Mouse (Mus musculus): ENCODE results near the gene Zfp385a.

Zfp385a gene

DNA sequence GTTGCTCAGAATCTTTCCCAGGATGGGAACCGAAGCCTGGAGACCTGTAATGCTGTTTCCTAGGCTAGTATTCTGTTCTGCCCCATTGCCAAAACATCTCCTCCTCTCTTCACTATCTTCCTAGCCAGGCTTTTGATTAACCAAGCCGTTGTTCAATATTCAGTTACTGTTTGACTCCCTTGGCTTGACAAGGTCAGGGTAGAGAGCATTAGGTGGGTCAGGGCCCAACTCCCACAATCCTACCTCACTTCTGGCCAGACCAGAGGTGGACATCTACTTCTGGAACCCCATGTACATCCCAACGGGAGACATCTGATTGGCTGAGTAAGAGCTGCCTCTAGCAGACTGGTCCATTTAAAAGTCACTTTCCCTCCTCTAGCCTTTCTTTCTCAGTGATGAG lies 23.1 kb upstream of the Zfp385a start:
- DNase-seq: no peak

DNA sequence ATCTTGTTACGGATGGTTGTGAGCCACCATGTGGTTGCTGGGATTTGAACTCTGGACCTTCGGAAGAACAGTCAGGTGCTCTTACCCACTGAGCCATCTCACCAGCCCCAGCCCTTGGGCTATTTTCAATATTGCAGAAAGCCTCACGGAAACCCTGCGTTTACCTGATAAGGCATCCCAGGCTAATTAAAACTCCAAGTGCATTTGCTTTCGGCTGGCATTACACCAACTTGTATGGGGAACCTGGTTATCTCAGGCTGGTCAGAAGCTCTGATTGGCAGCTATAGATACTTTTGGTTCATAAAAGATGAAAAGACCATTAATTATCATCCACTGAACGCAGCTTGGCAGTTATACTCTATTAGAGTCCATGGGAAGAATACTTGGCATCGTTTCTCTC lies 22.4 kb upstream of the Zfp385a start:
- no peak for DNase-seq

DNA sequence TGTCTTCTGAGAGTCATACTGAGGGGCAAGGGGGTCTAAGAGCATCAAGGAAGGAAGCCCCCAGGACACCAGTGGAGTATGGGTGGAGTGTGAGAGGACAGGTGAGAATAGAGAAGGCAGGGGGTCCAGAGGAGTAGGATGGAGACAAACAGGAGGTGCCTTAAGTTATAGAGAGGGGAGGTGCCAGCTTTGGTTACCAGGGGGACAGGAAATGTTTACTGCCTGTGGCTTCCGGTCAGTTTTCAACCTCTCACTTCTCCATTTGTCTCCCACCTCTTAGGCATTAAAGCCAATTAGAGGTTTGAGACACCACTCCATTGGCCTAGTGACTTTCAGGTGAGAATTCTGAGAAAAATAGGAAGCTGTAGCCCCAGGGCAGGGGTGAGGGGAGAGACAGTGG lies 21.4 kb upstream of the Zfp385a start:
- DNase-seq: no peak

DNA sequence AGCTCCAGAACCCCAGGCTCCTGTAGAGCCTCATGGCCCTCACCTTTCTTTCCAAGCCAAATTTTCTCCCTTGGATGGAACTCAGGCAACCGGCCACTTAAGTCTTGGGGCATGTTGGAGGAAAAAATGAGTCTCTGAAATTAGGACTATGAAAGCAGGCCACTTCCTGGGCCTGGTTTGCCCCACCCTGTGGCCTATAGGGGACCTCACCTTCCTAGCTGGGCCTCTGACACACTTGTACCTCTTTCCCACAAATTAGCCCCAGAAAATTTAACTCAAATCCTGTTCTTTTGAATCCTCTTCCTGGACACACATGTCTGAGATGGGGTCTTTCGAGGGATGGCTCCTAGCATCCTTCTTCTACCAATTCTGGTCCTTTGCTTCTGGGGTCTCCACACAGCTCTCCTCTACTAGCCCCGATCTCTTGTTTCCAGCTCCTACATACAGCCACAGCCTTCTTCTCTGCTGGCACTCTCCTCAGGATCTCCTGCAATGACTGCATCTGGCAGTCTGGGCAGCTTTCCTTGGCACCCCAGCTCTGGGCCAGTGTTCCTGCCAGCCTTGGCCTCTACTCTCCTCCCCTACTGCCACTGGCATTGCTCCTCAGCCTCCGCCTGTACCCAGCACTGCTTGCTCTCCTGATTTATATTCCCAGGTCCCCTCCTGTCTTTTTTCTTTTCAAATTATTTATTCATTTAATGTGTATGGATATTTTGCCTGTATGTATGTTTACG lies 20.1 kb upstream of the Zfp385a start:
- DNase-seq: peak; percentile 95 to 97

DNA sequence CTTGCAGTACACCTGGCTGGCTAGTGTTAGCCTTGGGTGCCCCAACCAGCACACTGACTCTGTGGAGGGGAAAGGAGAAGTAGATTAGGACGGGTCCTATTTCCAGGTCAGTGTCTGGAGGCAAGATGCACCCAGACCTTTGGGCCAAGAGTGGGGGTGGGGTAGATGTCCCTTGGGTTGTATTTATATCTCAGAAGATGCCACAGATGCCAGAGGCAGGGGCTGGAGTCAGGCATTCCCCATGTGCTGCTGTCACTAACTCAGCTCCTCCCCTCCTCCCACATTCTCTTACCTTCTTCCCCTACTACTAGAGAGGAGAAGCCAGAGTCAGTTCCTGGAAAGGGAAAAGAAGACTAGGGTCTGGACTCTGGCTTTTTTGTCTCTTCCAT lies 19.2 kb upstream of the Zfp385a start:
- peak in 1 of 2 experiments; percentile 46 for DNase-seq

DNA sequence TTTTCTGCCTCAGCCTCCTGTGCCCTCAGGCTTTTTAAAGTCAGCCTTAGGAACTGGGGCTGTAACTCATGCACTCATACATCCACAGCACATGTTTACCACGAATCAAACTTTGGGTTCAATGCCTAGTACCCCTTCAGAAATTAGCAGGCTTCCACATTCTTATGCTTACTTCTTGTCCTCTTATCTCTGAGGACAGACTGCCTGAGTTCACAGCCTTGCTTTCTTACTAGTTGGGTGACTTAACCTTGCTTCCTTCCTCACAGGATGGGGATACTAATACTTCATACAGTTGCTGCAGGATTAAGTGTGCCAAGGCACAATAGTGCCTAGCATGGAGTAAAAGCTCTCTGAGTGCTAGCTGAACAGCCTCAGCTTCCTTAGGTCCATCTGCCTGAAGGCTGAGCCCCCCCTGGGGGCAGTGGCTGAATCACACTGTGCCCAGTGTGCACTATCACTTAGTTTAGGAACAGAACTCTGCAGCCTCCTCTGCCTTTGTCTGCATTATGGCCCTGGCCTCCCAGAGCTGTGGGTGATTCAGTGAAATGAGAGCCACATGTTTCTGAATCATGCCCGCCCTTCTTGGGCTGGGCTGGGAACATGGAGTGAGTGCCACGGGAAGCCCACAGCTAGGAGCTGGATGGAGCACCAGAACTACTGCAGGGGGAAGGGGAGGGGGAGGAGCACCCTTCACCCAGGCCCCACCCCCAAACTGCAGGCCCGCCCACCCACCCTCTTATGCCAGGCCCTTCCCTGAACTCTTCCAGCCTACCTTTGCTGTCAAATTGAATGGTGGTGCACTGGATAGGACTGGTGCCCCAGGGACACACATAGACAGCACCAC lies 18.6 kb upstream of the Zfp385a start:
- DNase-seq: peak in 1 of 2 experiments; percentile 30

DNA sequence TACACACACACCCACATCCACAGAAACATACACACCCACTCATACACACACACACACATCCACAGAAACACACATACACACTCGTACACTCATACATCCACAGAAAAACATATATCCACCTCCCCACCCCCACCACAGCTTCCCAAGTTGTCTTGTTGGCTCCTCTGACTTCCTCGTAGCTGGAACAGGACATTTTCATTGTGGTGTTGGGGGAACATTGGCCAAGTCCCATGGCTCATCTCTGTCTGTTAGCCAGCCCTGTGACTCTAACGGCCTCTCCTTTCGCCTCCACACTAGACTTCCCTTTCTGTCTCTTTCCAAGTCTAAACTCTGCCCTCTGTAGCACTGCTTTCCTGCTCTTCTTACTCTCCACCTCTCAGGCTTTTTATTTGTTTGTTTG lies 17.9 kb upstream of the Zfp385a start:
- DNase-seq: peak in 1 of 2 experiments; percentile 29

DNA sequence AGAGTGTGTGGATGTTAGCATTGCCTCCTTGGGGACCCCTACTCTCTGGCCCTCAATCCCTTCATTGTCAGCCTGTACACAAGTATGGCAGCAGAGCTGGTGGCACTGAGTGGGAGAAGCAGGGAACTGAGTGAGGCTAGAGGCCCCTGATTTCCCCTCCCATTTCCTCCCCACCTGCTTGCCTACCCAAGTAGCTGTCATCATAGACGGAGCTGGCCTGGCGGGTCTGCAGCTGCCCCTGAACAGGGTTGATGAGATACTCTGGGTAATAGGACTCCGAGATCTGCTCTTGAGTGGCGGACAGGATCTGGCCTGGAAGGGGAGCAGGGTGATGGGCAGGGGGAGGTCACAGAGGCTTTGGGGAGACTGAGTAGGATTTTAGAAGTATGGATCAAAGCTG lies 16.2 kb upstream of the Zfp385a start:
- no peak for DNase-seq

DNA sequence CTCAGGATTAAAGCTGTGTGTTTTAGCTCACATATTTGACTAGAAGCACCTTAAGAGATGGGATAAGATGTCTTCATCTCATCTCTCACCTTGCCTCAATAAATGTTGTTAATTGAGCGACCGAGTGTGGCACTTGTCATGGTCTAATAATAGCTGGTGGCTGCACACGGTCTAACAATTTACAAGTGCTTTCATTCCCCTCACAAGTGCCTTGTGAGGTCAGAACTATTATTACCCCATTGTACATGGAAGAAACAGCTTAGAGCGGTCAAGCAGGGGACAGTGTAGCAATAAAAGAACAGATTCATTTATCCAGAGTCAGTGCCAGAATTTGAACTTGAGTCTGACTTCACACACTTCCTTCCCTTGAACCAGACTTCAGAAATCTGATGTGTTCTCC lies 15.5 kb upstream of the Zfp385a start:
- DNase-seq: no peak

DNA sequence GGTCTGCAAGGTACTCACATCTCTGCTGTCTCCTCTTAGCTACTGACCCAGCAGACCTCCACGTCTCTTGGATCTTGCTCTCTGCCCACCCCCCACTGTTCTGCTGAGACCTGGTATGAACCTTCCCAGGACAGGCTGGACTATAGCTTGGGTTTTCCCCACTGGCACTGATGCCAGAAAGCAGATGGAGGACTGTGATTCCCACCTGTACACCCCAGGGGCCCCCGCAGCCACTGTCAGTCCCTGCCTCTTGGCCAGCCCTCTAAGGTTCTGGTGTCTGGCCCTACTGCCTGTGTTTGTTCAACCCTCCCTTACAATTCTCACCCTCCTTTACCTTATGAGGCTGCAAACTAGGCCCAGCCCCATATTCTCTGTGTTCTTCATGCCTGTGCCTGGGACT lies 14.8 kb upstream of the Zfp385a start:
- peak; percentile 78 to 86 for DNase-seq

DNA sequence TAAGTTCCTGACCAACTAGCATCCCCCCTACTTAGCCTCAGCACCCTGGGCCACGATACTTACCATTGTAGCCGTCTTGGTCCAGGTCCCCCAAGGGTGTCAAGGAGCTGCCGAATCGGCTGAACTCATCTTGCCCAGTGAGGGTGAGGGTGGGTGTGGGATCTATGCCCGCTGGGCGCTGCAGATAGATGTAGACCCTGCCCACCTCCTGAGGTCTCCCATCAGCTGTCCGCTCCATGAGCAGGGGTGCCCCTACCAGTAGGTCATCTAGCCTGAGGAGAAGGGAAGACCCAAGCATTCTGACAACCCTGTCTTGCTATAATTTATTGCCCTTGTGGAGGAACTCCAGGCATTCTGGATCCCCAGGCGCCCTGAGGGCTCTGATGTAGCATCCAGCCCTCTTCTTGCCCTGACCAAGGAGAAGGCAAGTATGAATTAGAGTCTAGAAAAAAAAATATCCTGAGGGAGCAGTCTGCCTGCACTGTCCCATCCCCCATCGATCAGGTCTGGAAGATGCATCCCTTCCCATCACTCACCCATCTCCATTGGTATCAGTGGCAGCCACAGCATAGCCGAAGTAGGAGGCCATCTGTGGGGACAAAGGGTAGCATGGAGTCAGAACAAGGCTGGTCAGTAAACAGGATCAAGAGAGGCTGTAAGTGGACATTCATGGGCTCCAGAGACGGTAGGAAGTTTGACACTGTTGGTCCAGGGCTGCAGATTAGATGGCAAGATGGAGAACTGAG lies 13.8 kb upstream of the Zfp385a start:
- DNase-seq: no peak

DNA sequence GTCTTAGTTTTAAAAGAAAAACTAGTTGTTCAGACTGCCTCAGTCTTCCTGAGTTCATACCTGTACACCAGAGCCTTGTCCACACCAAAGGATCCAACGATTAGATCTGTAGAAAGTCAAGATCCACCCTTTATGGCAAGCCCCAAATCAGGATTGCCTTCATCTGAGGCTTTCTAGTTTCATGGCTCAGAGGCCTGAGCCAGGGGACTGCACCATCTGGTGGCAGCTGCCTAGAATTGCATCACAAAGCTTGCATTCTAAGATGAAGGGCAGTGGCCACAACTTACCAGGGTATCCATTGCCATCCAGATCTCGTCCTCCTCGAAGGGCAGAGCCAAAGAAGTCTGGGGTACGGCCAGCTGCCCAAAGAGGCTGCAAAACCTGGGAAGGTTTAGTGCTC lies 13.0 kb upstream of the Zfp385a start:
- peak; percentile 83 for DNase-seq

DNA sequence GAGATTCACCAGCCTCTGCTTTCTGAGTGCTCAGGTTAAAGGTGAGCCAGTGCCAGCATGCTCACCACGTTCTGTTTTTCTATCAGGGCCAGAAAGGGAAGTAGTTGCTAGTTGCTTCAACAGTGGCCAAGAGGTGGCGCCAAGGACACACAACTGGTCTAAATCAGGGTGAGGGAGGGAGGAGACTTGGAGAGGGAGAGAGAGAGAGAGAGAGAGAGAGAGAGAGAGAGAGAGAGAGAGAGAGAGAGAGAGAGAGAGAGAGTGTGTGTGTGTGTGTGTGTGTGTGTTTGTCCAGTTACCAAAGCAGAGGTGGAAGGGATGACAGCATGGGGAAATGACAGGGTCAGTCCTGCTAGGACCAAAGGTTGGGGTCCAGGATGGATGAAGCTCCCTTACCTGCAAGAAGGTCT lies 7.4 kb upstream of the Zfp385a start:
- DNase-seq: peak; percentile 86 to 87

DNA sequence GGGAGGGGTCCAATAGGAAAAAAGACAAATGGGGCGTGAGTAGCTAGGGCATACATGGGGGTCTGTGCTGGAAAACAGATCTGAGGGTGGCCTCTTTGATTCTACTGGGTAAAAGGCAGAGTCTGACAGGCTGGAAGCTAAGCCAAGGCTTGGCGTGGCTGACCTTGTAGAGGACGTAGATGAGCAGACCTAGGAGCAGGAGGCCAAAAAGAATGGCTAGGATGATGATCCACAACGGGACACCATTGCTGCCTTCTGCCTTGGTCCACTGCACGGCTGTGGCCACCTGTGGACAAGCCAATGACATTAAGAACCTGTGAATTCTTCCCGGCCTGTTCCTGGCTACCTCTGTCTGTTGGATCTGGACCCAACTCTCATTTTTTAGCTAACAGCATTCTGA lies 5.9 kb upstream of the Zfp385a start:
- DNase-seq: no peak

DNA sequence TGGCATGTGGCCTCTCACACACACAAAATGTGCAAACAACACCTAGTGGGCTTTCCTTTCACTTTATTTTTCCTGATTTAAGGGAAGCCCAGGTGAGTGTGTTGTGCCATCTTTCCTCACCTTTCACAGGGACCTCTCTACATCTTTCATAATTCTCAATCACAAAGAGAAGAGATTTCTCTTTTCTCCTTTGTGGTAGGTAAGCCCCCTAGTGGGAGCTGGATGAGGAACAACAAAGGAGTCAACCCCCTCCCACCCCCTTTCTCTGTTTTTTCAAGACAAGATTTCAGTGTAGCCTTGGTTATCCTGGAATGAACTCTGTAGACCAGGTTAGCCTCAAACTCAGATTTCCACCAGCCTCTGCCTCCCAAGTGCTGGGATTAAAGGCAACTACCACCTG lies 3.7 kb upstream of the Zfp385a start:
- DNase-seq: no peak

DNA sequence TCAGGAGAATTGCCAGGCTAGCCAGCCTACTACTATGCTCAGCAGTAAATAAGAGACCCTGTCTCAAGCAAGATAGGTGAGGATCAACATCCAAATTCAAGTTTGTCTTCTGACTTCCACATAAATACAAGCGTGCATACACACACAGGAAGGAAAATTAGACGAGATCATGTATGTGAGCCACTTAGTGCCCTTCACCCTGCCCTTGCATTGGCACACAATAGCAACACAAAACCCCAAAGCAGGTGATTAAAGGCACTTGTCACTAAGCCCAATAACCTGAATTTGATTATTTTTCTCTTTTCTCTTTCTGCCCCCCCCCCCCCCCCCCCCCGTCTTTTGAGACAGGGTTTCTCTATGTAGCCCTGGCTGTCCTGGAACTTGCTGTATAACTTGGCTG lies 3.1 kb upstream of the Zfp385a start:
- DNase-seq: no peak

DNA sequence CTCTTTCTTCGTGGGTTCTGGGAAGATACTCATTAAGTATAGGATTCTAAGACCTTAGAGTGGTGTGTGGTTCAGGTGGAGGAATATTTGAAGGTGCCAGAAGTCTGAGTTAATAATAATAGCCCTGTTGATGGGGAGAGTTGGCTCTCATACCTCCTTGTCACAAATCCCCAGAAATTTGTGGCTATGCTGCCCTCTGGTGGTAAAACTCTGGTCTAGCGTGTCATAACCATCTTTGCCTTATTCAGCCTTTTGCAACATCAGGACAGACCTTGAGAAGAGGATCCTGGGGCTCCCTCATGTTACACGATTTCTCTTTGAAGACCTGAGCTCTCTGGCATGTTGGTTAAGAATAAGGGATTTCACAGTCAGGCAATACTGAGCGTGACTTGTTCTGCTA lies 2.5 kb upstream of the Zfp385a start:
- DNase-seq: peak; percentile 86 to 94

DNA sequence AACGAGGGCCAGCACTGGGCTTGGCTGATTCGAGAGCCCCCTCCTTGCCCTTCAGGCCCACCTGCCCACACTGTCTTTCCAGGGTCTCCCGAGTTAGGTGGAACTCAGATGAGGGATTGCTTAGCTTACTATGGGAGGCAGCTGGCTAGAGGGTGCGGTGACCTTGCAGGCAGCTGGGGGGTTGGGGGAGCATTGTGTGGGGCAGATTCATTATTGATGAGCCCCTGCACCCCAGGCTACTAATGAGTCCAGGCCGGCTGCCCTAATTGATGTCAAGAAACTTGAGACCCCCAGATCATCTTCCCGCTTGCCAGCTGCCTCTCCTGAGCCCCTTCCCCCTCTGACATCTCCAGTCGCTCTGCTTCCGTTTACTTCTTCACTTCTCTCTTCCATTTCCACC lies 1.7 kb upstream of the Zfp385a start:
- peak in 1 of 2 experiments; percentile 12 for DNase-seq

DNA sequence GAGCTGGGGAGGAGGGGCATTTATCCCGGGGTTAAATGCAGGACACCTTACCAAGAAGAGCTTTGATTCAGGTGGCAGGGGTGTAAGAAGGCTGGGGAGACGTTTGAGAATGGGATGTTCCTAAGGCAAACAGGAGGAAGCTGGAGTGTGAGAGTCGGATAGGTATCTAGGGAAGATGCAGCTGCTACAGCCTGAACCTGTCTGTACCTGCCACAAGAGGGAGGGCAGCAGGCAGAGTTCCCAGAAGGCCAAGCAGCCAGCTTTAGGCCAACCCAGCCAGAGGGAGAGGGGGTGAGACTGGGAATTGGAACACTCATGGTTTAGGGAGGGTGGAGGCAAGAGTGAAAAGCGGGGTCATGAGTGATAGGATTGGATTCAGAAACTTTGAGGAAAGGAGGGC lies 893 bp upstream of the Zfp385a start:
- peak in 1 of 2 experiments; percentile 40 for DNase-seq

DNA sequence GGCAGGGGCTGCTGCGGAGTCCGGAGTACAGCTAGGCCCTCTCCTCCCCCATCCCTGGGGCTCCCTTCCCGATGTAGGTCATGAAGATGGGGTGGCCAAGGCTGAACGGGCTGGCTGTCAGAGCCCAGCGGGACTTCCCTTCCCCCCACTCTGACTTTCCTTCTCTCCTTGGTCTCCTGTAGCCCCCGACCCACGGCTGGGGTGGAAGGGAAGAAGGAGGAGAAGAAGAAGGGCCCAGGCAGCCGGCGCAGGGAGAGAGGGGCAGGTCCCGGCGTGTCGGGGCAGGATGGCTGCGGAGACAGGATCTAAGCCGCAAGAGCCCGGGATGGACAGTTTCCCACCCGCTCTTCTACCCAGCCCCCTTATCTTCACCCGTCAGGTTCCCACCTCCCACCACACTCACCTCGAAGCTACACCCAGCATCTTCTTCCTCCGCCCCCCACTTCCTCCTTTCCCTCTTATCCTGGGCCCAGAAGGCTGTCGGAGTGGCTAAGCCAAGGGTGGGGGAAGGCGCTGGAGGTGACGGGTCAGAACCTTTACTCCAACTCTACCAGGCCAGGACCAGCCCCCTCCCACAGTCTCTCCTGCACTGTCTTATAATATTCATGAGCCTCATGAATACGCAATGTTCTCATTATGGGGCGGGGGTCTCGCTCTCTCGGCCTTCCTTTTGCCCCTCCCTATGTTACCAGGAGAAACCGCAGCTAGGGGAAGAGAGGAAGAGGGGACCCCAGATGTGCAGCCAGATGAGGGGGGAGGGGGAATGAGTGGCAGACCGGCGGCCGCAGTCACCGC lies 530 bp downstream of the Zfp385a start:
- peak; percentile 24 to 25 for DNase-seq

DNA sequence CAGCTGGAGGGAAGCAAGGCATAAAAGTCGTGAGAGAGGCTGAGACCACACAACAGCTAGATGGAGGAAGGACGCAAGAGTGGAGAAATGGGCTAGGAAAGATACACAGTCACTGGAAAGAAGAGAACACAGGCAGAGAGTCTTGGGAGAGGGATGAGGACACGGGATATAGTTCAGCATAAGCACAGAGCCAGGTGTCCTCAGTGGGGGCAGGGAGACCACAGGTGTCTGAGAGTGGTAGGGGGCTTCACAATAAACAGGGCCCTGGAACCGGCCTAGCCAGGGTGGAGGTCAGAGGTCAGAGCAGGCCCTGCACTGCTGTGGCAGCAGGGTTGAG lies 1.1 kb downstream of the Zfp385a start:
- DNase-seq: no peak

DNA sequence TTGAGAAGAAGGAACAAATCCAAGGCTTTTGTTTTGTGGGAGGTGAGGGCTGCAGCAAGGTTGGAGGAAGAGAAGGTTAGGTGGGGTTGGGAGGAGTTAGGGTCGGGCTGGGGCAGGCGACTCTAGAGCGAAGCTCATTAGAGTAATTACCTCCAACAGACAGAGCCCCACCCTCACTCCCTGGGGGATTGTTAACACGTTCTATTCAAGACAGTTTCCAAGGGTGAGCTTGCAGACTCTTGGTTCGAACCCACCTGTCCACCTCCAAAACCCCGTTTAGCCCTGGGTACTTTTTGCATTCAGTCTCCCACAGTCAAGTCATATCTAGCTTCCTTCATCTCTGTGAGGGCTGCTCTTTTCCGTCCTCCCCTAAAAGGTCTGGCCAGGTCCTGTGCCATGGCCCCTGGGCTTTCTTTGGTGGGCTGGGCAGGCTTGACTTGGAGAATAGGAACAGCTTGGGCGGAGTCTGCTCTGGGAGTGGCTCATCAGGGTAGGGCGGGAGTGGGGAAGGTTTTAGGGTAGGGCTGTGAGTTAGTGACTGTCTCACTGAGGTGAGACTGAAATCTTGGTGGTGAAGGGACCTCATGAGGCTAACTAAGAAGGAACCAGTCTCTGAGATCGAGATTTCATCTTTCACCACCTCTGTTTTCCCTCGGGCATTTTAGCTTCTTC lies 2.8 kb downstream of the Zfp385a start:
- DNase-seq: no peak
